33 mouse cellular contexts compared by ENCODE assay signal in the genomic region with DNA sequence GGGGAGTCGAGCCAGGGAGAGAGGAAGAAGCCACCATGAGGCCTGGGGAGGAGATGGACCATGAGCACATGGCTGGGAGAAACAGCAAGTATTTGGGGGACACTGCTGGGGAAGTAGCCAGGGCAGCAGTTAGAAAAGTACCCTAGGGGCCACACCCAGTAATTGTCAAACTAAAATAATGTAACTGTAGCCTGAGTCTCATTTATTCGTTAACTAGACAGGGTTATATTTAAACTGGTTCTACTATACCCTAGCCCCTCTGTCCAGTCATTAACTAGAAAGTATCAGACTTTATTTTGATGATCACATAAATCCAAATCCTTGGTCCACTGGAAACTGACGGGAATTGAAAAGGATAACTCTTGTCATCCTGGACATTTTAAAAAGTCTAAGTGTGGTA.
"Had no signal": no experiment of that assay in that cellular context is flagged by ENCODE, and none has a peak within 500 bp of the region (broad histone marks: within the 10 kb centered on the region; RNA-seq: fewer than 3 reads in every experiment).

No protein-coding gene starts in this region.

- H3K9ac ChIP-seq: heart, embryonic 12.5 days; heart, embryonic 13.5 days; heart, embryonic 15.5 days; hindbrain, embryonic 12.5 days; hindbrain, embryonic 13.5 days; hindbrain, embryonic 14.5 days; hindbrain, embryonic 15.5 days; intestine, embryonic 15.5 days had no signal

- H3K27ac ChIP-seq: heart, embryonic 10.5 days; heart, embryonic 13.5 days; heart, embryonic 15.5 days; hindbrain, embryonic 10.5 days; hindbrain, embryonic 12.5 days; hindbrain, embryonic 13.5 days; hindbrain, embryonic 14.5 days; hindbrain, embryonic 15.5 days; hindbrain, postnatal 0 days; intestine, embryonic 15.5 days; kidney, postnatal 0 days; layer of hippocampus, adult 2 months; left cerebral cortex, adult 2 months had no signal

- H3K4me3 ChIP-seq: heart, embryonic 10.5 days; heart, embryonic 12.5 days; heart, embryonic 13.5 days; heart, embryonic 15.5 days; hindbrain, embryonic 10.5 days; hindbrain, embryonic 12.5 days; hindbrain, embryonic 13.5 days; hindbrain, embryonic 15.5 days; intestine, embryonic 15.5 days; layer of hippocampus, adult 2 months; left cerebral cortex, adult 2 months had no signal

- DNase-seq: heart, postnatal 10 days; heart, postnatal 14 days; heart, postnatal 36 days; heart, postnatal 4 days; kidney, adult 11 months; kidney, adult 18-20 months; kidney, adult 2 months; kidney, adult 8-10 months; kidney, adult 9 months; kidney, postnatal 10 days; kidney, postnatal 14 days; kidney, postnatal 25 days; layer of hippocampus, adult 9-11 months; layer of hippocampus, postnatal 36 days had no signal

- H3K36me3 ChIP-seq: heart, embryonic 10.5 days; heart, embryonic 12.5 days; heart, embryonic 13.5 days; heart, embryonic 15.5 days; hindbrain, embryonic 10.5 days; hindbrain, embryonic 12.5 days; hindbrain, embryonic 13.5 days; hindbrain, embryonic 15.5 days; intestine, embryonic 15.5 days had no signal

- ATAC-seq: hindbrain, embryonic 16.5 days; hindbrain, postnatal 0 days; inflammation-experienced regulatory T-cells, adult 6 months; intestine, embryonic 15.5 days; intestine, embryonic 16.5 days; intestine, postnatal 0 days had no signal

- H3K4me2 ChIP-seq: heart, embryonic 11.5 days; heart, embryonic 12.5 days; heart, embryonic 13.5 days; heart, embryonic 15.5 days; hindbrain, embryonic 12.5 days; hindbrain, embryonic 13.5 days; hindbrain, embryonic 14.5 days; hindbrain, embryonic 15.5 days; intestine, embryonic 15.5 days had no signal

- H3K4me1 ChIP-seq: heart, embryonic 12.5 days; heart, embryonic 15.5 days; hindbrain, embryonic 10.5 days; hindbrain, embryonic 12.5 days; hindbrain, embryonic 13.5 days; hindbrain, embryonic 15.5 days; intestine, embryonic 15.5 days had no signal

- H3K27me3 ChIP-seq: heart, embryonic 12.5 days; heart, embryonic 13.5 days; heart, embryonic 15.5 days; hindbrain, embryonic 12.5 days; hindbrain, embryonic 13.5 days; hindbrain, embryonic 15.5 days; intestine, embryonic 15.5 days had no signal

- H3K9me3 ChIP-seq: heart, embryonic 10.5 days; heart, embryonic 12.5 days; heart, embryonic 13.5 days; heart, embryonic 15.5 days; hindbrain, embryonic 10.5 days; hindbrain, embryonic 12.5 days; hindbrain, embryonic 13.5 days; hindbrain, embryonic 15.5 days; intestine, embryonic 15.5 days had no signal
